Mouse (Mus musculus) G1E (cell line): ENCODE results near the gene Abcf1.

Experiments
- GATA1 ChIP-seq: IDR thresholded peaks from 2 replicates; pipeline ENCODE4 v1.6.1; 2012; ENCODE audit warnings: borderline replicate concordance, low read length, inconsistent platforms, mixed read lengths
- TAL1 ChIP-seq: conservative IDR thresholded peaks from 2 replicates; pipeline ENCODE4 v1.6.1; 2012; ENCODE audit warnings: low read depth, low read length, inconsistent platforms, mixed read lengths

- TF ChIP-seq TAL1 (no peak), GATA1 (no peak)
These were observed 6.3 kb downstream of the Abcf1 start for GRCm38 (mm10) chr17:35963279-35963678.
